Mouse (Mus musculus): Measurements from ENCODE around the gene Cldn10. TPM values are rescaled to one million over a fixed set of nuclear protein-coding genes. Genes with fewer than 3 reads are reported as not detected.

The Cldn10 gene
- polyA plus RNA-seq, 1 experiment from 2014 or later = 1.7 TPM

DNA sequence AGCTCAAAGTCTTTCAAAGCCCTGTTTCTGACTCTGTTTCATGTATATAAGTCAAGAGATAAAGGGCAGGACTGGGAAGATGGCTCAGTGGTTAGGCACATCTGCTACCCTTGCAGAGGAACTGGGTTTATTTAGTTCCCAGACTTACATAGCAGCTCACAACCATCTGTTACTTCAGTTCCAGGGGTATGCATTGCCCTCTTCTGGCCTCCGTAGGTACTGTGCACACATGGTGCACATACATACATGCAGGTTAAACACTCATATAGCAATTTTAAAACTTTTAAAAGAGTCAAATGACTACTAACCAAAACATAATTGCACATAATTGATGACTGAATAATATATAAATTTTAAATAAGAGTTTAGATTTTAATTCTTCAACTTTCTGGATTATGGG lies 113.2 kb downstream of the Cldn10 start:
- no peak overlapping the region for H3K9ac ChIP-seq
- H3K36me3 ChIP-seq = peaks cover 80% of the 10 kb centered on the region
- no peaks in the 10 kb centered on the region for H3K4me1 ChIP-seq
- H3K27me3 ChIP-seq = no peaks in the 10 kb centered on the region
- WGBS = 98% methylated on average over 1 of the region's 1 CpGs
- ATAC-seq (ENCODE audit: insufficient number of reproducible peaks, insufficient read depth, low FRiP score, low TSS enrichment) = no peak
- no peak overlapping the region for H3K4me3 ChIP-seq
- no peaks in the 10 kb centered on the region for H3K9me3 ChIP-seq
- H3K4me2 ChIP-seq (replicated peaks) = no peak overlapping the region
- no peak overlapping the region for H3K27ac ChIP-seq

DNA sequence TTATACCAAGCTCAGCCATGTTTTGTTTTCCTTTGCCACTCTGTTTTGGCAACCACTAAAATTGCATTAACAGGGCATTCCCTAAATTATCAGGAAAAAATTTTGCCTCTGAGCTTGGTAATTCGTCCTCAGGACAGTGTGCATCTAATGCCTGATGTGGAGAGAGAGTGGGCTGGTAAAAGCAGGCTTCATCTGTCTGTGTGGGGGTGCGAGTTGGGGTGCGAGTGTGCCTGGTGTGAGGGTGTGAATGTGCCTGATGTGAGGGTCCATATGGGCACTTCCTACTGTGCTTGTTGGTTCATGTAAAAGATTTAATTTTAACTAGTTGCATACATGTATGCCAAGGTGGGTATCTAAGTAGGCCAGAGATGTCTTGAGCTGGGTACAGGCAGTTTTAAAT lies 115.7 kb downstream of the Cldn10 start:
- H3K9ac ChIP-seq = no peak overlapping the region
- no peaks in the 10 kb centered on the region for H3K9me3 ChIP-seq
- no peak overlapping the region for H3K27ac ChIP-seq
- ATAC-seq (ENCODE audit: insufficient number of reproducible peaks, insufficient read depth, low FRiP score, low TSS enrichment) = no peak
- no peak overlapping the region for H3K4me2 ChIP-seq (replicated peaks)
- H3K27me3 ChIP-seq = no peaks in the 10 kb centered on the region
- WGBS = 89% methylated on average over 3 of the region's 3 CpGs
- no peak overlapping the region for H3K4me3 ChIP-seq
- H3K4me1 ChIP-seq = no peaks in the 10 kb centered on the region
- peaks cover 83% of the 10 kb centered on the region for H3K36me3 ChIP-seq

DNA sequence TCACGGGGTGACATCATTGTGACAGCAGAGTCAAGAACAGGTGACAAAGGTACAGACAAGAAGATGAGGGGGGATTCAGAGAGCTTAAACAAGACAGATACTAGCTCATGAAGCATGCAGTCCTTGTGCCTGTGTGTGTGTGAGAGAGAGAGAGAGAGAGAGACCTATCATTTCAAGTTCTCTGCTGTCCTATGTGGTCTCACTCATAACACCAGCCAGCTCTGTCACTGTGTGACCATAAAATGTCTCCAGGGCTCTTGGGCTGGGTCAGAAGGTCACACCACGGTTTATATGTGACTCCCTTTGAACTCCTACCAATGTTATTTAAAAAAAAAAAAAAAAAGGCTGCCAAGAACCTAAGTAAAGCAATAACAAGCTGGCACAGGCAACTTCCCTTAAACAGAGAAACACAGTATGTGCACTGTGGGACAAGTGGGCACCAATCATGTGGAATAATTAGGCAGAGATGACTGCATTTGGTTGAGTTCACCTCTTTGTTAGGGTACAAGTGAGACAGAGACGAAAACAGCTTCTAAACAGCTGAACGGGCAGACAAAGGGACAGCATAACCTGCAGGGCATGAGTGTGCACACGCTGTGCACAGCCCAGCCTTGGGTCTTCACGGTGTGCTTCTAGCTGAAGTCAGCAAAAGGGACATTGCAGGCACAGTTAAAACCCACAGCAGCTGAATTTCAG lies 116.3 kb downstream of the Cldn10 start:
- Histone ChIP-seq H3K4me2 (replicated peaks) (no peak overlapping the region), H3K27me3 (no peaks in the 10 kb centered on the region), H3K4me3 (no peak overlapping the region), H3K9ac (no peak overlapping the region), H3K36me3 (peaks cover 83% of the 10 kb centered on the region), H3K9me3 (no peaks in the 10 kb centered on the region), H3K4me1 (no peaks in the 10 kb centered on the region), H3K27ac (no peak overlapping the region)
- 63% methylated on average over 6 of the region's 6 CpGs for WGBS
- ATAC-seq (ENCODE audit: insufficient number of reproducible peaks, insufficient read depth, low FRiP score, low TSS enrichment) = no peak

DNA sequence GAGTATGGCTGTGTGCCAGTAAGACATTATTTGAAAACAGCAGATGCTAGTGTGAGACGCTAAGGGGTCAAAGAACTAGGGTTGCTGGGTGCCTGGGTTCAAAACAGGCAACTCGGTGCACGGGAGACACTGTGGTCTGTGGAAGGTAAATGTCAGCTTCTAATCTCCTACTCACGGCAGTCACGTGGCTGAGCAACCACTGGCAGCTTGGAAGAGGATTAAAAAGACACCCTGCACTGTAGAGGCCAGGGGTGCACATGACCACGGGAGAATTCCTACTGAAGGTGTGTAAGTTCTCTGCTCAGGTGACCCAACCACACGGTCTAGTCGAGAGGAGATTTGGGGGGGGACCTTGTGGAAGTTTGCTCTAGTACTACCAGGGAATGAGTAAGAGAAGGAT lies 119.9 kb downstream of the Cldn10 start:
- H3K4me2 ChIP-seq (replicated peaks) = no peak overlapping the region
- H3K36me3 ChIP-seq = peaks cover 74% of the 10 kb centered on the region
- H3K27me3 ChIP-seq = no peaks in the 10 kb centered on the region
- H3K4me3 ChIP-seq = no peak overlapping the region
- no peaks in the 10 kb centered on the region for H3K9me3 ChIP-seq
- ATAC-seq (ENCODE audit: insufficient number of reproducible peaks, insufficient read depth, low FRiP score, low TSS enrichment) = no peak
- H3K27ac ChIP-seq = no peak overlapping the region
- WGBS = 84% methylated on average over 8 of the region's 8 CpGs
- no peaks in the 10 kb centered on the region for H3K4me1 ChIP-seq
- no peak overlapping the region for H3K9ac ChIP-seq

DNA sequence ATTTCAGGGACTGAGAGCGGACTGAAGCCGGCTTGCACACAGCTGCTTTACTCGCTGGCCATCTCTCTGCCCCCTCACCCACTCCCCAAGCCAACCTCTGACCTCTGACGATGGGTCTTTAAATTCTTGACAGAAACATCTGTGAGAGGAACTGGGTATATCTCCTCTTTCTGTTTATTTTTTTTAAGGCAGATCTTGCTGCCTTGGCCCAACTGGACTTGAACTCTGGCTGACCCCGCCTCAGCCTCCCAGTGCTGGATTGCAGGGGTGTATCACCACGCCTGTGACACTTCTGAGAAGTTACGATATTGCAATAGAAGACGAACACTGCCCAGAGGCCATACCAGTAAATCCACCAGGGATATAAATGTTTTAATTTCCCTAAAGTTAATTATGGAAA lies 122.2 kb downstream of the Cldn10 start:
- no peaks in the 10 kb centered on the region for H3K27me3 ChIP-seq
- H3K9ac ChIP-seq = no peak overlapping the region
- H3K4me3 ChIP-seq = no peak overlapping the region
- H3K4me1 ChIP-seq = peaks cover 12% of the 10 kb centered on the region
- 62% methylated on average over 8 of the region's 8 CpGs for WGBS
- no peaks in the 10 kb centered on the region for H3K9me3 ChIP-seq
- no peak for ATAC-seq (ENCODE audit: insufficient number of reproducible peaks, insufficient read depth, low FRiP score, low TSS enrichment)
- H3K27ac ChIP-seq = no peak overlapping the region
- no peak overlapping the region for H3K4me2 ChIP-seq (replicated peaks)
- H3K36me3 ChIP-seq = peaks cover 64% of the 10 kb centered on the region

DNA sequence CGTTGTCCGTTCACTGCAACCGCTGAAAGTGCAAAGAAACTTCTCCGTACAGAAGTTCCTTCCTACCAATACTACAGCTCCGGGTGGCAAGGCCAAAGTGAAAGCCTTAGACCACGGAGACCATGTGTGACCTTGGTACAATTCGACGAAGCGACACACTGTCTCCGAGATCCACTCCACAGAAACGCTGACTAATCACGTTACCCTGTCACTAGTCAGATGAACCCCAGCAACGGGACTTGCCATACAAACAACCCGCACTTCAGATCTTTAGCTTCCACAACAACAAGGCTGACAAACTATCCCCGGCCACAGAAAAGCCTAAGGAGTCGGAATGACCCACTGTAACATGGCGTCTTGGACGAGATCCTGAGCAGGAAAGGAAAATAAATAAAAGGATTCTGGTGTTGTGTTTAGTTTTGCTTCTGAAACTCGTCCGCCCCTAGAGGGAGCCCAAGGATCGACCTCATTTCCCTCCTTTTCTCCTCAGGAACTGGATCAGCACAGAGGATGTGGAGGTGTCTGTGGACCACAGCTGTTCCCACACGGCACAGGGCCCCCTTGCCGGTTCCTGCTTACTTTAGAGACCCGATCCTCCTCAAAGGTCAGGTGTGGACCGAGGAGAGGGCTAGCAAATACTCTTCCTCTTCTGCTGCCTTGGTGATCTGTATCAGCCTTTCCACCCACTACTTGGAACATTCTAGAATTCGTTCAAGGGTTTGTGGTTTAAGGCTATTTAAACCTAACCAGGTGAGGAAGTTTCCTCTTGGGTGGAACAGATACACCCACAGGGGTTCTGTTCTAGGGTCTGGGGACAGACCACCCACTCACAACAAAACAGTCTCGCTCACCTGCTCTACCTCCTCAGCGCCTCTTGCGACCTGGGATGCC lies 122.9 kb downstream of the Cldn10 start:
- H3K9ac ChIP-seq = no peak overlapping the region
- peaks cover 12% of the 10 kb centered on the region for H3K4me1 ChIP-seq
- no peaks in the 10 kb centered on the region for H3K9me3 ChIP-seq
- no peak overlapping the region for H3K27ac ChIP-seq
- H3K27me3 ChIP-seq = no peaks in the 10 kb centered on the region
- H3K36me3 ChIP-seq = peaks cover 63% of the 10 kb centered on the region
- no peak for ATAC-seq (ENCODE audit: insufficient number of reproducible peaks, insufficient read depth, low FRiP score, low TSS enrichment)
- 61% methylated on average over 29 of the region's 29 CpGs for WGBS
- H3K4me2 ChIP-seq (replicated peaks) = no peak overlapping the region
- no peak overlapping the region for H3K4me3 ChIP-seq

DNA sequence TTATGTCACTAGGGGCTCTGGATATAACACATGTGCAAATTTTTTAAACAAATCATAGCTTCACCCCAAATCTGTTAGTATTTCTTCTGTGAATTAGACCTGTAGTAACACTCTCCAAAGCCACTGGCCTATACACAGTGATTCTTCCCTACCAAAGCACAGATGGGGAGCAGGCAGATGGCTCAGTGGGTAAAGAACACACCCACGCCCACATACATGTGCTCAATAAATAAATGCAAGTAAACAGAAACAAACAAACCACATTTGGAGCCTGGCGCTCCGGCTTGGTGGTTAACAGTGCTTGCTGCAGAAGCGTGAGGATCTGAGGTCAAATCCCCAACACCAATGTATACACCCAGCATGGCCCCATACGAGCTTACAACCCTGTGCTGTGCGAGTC lies 123.8 kb downstream of the Cldn10 start:
- 90% methylated on average over 6 of the region's 6 CpGs for WGBS
- H3K27ac ChIP-seq = no peak overlapping the region
- no peak for ATAC-seq (ENCODE audit: insufficient number of reproducible peaks, insufficient read depth, low FRiP score, low TSS enrichment)
- H3K27me3 ChIP-seq = no peaks in the 10 kb centered on the region
- no peak overlapping the region for H3K4me2 ChIP-seq (replicated peaks)
- H3K9ac ChIP-seq = no peak overlapping the region
- H3K4me1 ChIP-seq = peaks cover 12% of the 10 kb centered on the region
- no peak overlapping the region for H3K4me3 ChIP-seq
- peaks cover 61% of the 10 kb centered on the region for H3K36me3 ChIP-seq
- H3K9me3 ChIP-seq = no peaks in the 10 kb centered on the region

DNA sequence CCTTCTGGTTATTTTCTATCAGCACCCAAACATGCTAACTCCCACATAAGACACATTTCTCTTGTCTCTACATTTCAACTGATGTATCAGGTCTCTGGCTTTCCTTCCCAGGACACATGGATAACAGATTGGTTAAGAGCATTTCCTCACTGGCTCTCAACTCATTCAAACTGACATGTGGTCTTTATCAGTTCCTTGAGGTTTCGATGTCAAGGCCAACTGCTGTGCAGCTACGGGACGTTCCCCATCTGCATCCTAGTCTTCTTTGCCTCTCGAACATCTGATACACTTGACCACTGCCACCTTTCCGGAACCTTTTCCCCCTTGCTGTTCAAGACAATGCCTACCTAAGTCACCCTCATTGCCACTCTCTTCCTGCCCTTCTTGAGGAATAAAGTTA lies 125.9 kb downstream of the Cldn10 start:
- H3K27ac ChIP-seq = no peak overlapping the region
- no peaks in the 10 kb centered on the region for H3K9me3 ChIP-seq
- no peaks in the 10 kb centered on the region for H3K27me3 ChIP-seq
- no peak overlapping the region for H3K4me3 ChIP-seq
- no peak for ATAC-seq (ENCODE audit: insufficient number of reproducible peaks, insufficient read depth, low FRiP score, low TSS enrichment)
- WGBS = 42% methylated on average over 5 of the region's 5 CpGs
- H3K4me1 ChIP-seq = peaks cover 12% of the 10 kb centered on the region
- H3K36me3 ChIP-seq = peaks cover 52% of the 10 kb centered on the region
- H3K4me2 ChIP-seq (replicated peaks) = no peak overlapping the region
- no peak overlapping the region for H3K9ac ChIP-seq

DNA sequence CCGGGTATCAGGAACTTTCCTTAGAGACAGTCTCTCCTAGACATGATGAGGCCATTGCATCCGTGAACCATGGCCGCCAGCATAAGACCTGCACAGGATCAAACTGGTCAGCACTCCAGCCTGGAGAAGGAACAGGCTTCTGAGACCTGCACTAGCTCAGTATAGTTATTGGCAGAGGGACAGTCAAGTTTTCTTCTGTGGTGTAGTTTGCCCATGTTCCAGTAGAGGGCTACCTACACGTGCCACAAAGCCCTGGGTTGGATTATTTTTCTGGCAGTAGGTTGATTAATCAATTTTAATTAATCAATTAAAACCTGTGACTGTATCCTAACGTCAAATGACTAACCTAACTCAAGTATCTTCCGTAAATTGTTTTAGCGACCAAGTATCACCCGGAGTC lies 131.3 kb downstream of the Cldn10 start:
- no peaks in the 10 kb centered on the region for H3K9me3 ChIP-seq
- H3K27me3 ChIP-seq = 0 out of 2 replicates have a peak, but pooled peaks cover 5% of the 10 kb centered on the region
- ATAC-seq (ENCODE audit: insufficient number of reproducible peaks, insufficient read depth, low FRiP score, low TSS enrichment) = no peak
- peaks cover 27% of the 10 kb centered on the region for H3K36me3 ChIP-seq
- no peak overlapping the region for H3K27ac ChIP-seq
- no peak overlapping the region for H3K4me3 ChIP-seq
- peaks cover 28% of the 10 kb centered on the region for H3K4me1 ChIP-seq
- WGBS = 72% methylated on average over 8 of the region's 8 CpGs
- H3K9ac ChIP-seq = no peak overlapping the region
- H3K4me2 ChIP-seq (replicated peaks) = no peak overlapping the region

DNA sequence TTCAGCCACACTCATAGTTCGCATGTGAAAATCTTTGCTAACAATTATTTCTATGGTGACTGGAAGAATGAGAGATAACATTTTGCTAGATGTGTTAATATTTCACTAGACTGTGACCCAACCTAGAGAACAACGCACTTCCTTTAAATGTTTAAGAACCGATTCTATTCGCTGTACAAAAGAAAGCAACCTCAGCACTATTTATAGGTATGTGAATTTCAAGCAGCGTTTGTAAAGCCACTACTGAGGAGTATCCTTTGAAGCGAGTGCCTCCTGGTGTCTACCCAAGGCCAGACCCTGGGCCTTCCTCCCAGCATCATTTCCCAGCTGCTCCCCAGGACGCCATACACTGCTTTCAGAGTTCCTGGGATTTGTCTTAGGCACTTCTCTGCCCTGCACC lies 132.9 kb downstream of the Cldn10 start:
- ATAC-seq (ENCODE audit: insufficient number of reproducible peaks, insufficient read depth, low FRiP score, low TSS enrichment) = no peak
- H3K4me3 ChIP-seq = no peak overlapping the region
- H3K4me2 ChIP-seq (replicated peaks) = no peak overlapping the region
- WGBS = 64% methylated on average over 7 of the region's 7 CpGs
- no peak overlapping the region for H3K9ac ChIP-seq
- H3K27ac ChIP-seq = no peak overlapping the region
- H3K4me1 ChIP-seq = peaks cover 30% of the 10 kb centered on the region
- H3K36me3 ChIP-seq = peaks cover 14% of the 10 kb centered on the region
- H3K27me3 ChIP-seq = 0 out of 2 replicates have a peak, but pooled peaks cover 5% of the 10 kb centered on the region
- no peaks in the 10 kb centered on the region for H3K9me3 ChIP-seq

DNA sequence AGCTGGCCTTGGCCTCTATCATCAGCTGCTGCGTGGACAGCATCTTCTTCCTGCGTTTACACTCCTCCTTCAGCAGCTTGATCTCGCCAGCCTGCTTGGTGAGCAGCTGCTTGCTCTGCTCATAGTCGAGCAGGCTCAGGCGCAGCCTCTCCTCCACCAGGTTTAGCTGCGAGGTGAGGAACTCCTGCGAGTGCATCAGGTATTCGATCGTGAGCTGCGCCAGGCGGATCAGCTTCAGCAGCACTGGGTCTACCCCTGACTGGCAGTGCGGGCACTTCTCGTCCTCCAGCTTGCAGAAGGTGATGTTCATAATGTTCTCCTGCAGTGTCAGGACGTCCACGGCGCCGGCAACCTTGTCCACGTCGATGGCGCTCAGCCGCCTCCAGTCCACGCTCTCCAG lies 134.5 kb downstream of the Cldn10 start:
- peaks cover 10% of the 10 kb centered on the region for H3K36me3 ChIP-seq
- no peaks in the 10 kb centered on the region for H3K9me3 ChIP-seq
- 19% methylated on average over 22 of the region's 22 CpGs for WGBS
- H3K27ac ChIP-seq = no peak overlapping the region
- ATAC-seq (ENCODE audit: insufficient number of reproducible peaks, insufficient read depth, low FRiP score, low TSS enrichment) = no peak
- H3K27me3 ChIP-seq = 0 out of 2 replicates have a peak, but pooled peaks cover 5% of the 10 kb centered on the region
- peak overlapping the region; percentile 56 for H3K9ac ChIP-seq
- H3K4me2 ChIP-seq (replicated peaks) = peak overlapping the region; percentile 80
- H3K4me3 ChIP-seq = peak overlapping the region; percentile 73
- peaks cover 35% of the 10 kb centered on the region for H3K4me1 ChIP-seq

DNA sequence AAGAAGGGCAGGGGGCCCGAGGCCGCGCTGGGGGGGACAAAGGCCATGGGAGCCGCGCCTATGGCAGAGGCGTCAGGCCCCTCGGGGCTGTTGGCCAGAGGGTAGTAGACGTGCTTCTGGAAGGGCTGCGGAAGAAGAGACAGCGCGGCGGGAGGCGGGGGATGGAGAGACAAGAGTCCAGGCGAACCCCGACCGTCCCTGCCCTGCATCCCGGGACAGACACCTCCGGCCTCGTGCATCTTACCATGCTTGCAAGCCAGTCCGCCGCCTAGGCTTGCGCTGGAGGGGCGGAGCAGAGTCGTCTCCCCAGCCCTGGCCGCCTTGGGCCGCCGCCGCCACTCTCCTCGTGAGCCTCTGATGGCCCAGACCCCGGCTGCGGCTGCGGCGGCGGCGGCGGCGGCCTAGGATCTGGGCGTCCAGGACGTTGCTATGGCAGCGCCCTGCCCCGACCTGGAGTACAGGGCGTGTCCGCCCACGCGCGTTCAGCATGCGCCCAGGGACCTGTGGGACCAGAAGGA lies 135.0 kb downstream of the Cldn10 start:
- 0 out of 2 replicates have a peak, but pooled peaks cover 5% of the 10 kb centered on the region for H3K27me3 ChIP-seq
- H3K9me3 ChIP-seq = no peaks in the 10 kb centered on the region
- WGBS = 2% methylated on average over 47 of the region's 47 CpGs
- H3K36me3 ChIP-seq = peaks cover 10% of the 10 kb centered on the region
- peak overlapping the region; percentile 80 for H3K4me2 ChIP-seq (replicated peaks)
- peak overlapping the region; percentile 73 for H3K4me3 ChIP-seq
- H3K27ac ChIP-seq = no peak overlapping the region
- peak; percentile 12; the same call in 1 of the 2 replicates for ATAC-seq (ENCODE audit: insufficient number of reproducible peaks, insufficient read depth, low FRiP score, low TSS enrichment)
- peaks cover 35% of the 10 kb centered on the region for H3K4me1 ChIP-seq
- H3K9ac ChIP-seq = peak overlapping the region; percentile 56
